Mouse (Mus musculus): ENCODE measurements around the gene Rybp.

DNA sequence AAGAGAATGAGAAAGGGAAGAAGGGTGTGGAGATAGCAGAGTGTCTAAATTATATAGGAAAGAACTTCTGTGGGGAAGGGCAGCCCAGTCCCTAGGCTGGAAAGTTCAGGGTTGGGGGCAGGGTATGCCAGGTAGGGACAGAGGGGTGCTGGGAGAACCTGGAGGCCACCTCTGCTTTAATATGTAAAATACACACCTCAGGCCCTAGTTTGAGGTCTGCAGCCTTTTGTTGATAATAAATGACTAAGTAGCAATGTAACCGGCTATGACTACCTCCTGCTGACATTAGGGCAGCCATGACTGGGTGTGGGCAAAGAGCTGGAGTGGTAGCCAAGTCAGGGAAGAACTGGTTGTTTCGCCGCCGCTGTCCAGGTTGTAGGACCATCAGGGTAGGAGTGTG, 45.2 kb upstream of the Rybp start:
- no peak for TF ChIP-seq CTCF (IDR thresholded peaks at IDR 0.05; ENCODE audit: low read depth)
- no peak for TF ChIP-seq EP300 (optimal IDR thresholded peaks at IDR 0.05)
